ENCODE assay signal across 23 mouse cellular contexts in the genomic region with DNA sequence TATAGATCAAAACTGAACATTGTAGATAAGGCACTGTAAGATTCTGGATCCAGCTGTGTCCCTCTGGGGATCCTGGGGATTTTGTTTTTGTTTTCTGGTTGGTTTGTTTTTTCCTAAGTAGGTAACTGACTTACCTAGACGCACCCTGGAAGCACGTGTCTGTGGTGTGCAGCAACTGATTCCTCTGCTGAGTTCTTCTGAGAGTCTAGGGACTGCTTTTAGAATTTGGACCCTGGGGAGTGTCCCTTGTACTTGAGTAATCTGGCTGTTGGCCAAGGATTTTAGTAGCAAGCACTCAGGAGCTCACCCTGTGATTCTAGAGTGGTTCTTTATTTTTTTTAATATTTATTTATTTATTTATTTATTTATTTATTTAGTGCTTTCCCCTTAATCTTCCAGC.
DNase-seq lines count a peak whose midpoint lies in the region; ATAC-seq and TF ChIP-seq lines count a peak whose summit lies in the region.
"Had no signal": no experiment of that assay in that cellular context is flagged by ENCODE, and none has a peak within 500 bp of the region (broad histone marks: within the 10 kb centered on the region; RNA-seq: fewer than 3 reads in every experiment).

No protein-coding gene starts in this region.

- no peak overlapping the region for H3K9ac ChIP-seq in heart, postnatal 0 days (replicated peaks; ENCODE audit: low read depth, low read length)
- H3K9ac ChIP-seq in liver, adult 2 months (ENCODE audit: low read depth, low read length), result no peak overlapping the region
- no peak overlapping the region for H3K9ac ChIP-seq in liver, postnatal 0 days (replicated peaks)
- H3K9ac ChIP-seq in hindbrain, embryonic 13.5 days, result no peak overlapping the region
- H3K9ac ChIP-seq: embryonic facial prominence, embryonic 13.5 days; stomach, embryonic 15.5 days had no signal

- TF ChIP-seq POLR2A in liver, adult 2 months (IDR thresholded peaks at IDR 0.05; ENCODE audit: extremely low read depth, insufficient read depth, low read length), result no peak

- 39% methylated on average over 2 of the region's 2 CpGs for WGBS in heart, postnatal 0 days
- 60% methylated on average over 2 of the region's 2 CpGs for WGBS in liver, adult 2 months
- WGBS in liver, postnatal 0 days (ENCODE audit: insufficient replicate concordance), result 76% methylated on average over 2 of the region's 2 CpGs
- 94% methylated on average over 2 of the region's 2 CpGs for WGBS in hindbrain, embryonic 13.5 days

- no peak overlapping the region for H3K27ac ChIP-seq in heart, postnatal 0 days (ENCODE audit: low read depth)
- no peak overlapping the region for H3K27ac ChIP-seq in liver, adult 2 months (replicated peaks; ENCODE audit: insufficient read depth, low read depth, low read length)
- H3K27ac ChIP-seq in liver, postnatal 0 days (ENCODE audit: low read depth), result no peak overlapping the region
- H3K27ac ChIP-seq in hindbrain, embryonic 13.5 days, result no peak overlapping the region
- H3K27ac ChIP-seq: embryonic facial prominence, embryonic 13.5 days; gastrocnemius, adult 2 months; heart, embryonic 10.5 days; hindbrain, embryonic 10.5 days; hindbrain, postnatal 0 days; layer of hippocampus, adult 2 months; limb, embryonic 10.5 days; stomach, embryonic 15.5 days had no signal

- no peaks in the 10 kb centered on the region for H3K79me2 ChIP-seq in liver, adult 2 months (ENCODE audit: control insufficient read depth, insufficient read depth, low read length)

- H3K4me1 ChIP-seq in heart, postnatal 0 days (ENCODE audit: control insufficient read depth, insufficient read depth), result no peaks in the 10 kb centered on the region
- H3K4me1 ChIP-seq in liver, adult 2 months (ENCODE audit: control insufficient read depth, insufficient read depth, low read length), result no peaks in the 10 kb centered on the region
- no peaks in the 10 kb centered on the region for H3K4me1 ChIP-seq in liver, postnatal 0 days (ENCODE audit: insufficient read depth)
- peaks cover 12% of the 10 kb centered on the region for H3K4me1 ChIP-seq in hindbrain, embryonic 13.5 days (replicated peaks)
- H3K4me1 ChIP-seq: embryonic facial prominence, embryonic 13.5 days; stomach, embryonic 15.5 days had no signal

- H3K36me3 ChIP-seq in heart, postnatal 0 days (replicated peaks; ENCODE audit: control insufficient read depth, insufficient read depth, low read length), result no peaks in the 10 kb centered on the region
- H3K36me3 ChIP-seq in liver, adult 2 months (ENCODE audit: control insufficient read depth, insufficient read depth, low read length), result no peaks in the 10 kb centered on the region
- H3K36me3 ChIP-seq in liver, postnatal 0 days (replicated peaks; ENCODE audit: insufficient read depth, low read length), result no peaks in the 10 kb centered on the region
- peaks cover 4% of the 10 kb centered on the region; the same call in 1 of the 2 replicates for H3K36me3 ChIP-seq in hindbrain, embryonic 13.5 days
- H3K36me3 ChIP-seq: stomach, embryonic 15.5 days had no signal

- TF ChIP-seq EP300 in heart, postnatal 0 days (IDR thresholded peaks at IDR 0.05; ENCODE audit: low read depth), result no peak
- TF ChIP-seq EP300 in liver, postnatal 0 days (IDR thresholded peaks at IDR 0.05; ENCODE audit: low read depth), result no peak

- H3K9me3 ChIP-seq in heart, postnatal 0 days (replicated peaks; ENCODE audit: control insufficient read depth, low read length), result peaks cover 9% of the 10 kb centered on the region; the same call in 1 of the 2 replicates
- H3K9me3 ChIP-seq in liver, postnatal 0 days (ENCODE audit: low read length), result peaks cover 7% of the 10 kb centered on the region
- H3K9me3 ChIP-seq in hindbrain, embryonic 13.5 days, result no peaks in the 10 kb centered on the region
- H3K9me3 ChIP-seq: stomach, embryonic 15.5 days had no signal

- H3K4me2 ChIP-seq in heart, postnatal 0 days (ENCODE audit: low read depth, low read length), result no peak overlapping the region
- H3K4me2 ChIP-seq in liver, postnatal 0 days (ENCODE audit: low read depth, low read length), result no peak overlapping the region
- H3K4me2 ChIP-seq in hindbrain, embryonic 13.5 days, result no peak overlapping the region
- H3K4me2 ChIP-seq: embryonic facial prominence, embryonic 13.5 days; midbrain, embryonic 11.5 days; stomach, embryonic 15.5 days had no signal

- no peaks in the 10 kb centered on the region for H3K27me3 ChIP-seq in heart, postnatal 0 days (ENCODE audit: control insufficient read depth, insufficient read depth, low read length)
- no peaks in the 10 kb centered on the region for H3K27me3 ChIP-seq in liver, adult 2 months (ENCODE audit: control insufficient read depth, insufficient read depth, low read length)
- no peaks in the 10 kb centered on the region for H3K27me3 ChIP-seq in liver, postnatal 0 days (ENCODE audit: insufficient read depth, low read length)
- H3K27me3 ChIP-seq in hindbrain, embryonic 13.5 days, result no peaks in the 10 kb centered on the region
- H3K27me3 ChIP-seq: embryonic facial prominence, embryonic 13.5 days; stomach, embryonic 15.5 days had no signal

- ATAC-seq in heart, postnatal 0 days (ENCODE audit: insufficient read depth, low read depth), result no peak
- ATAC-seq in liver, postnatal 0 days, result no peak
- no peak for ATAC-seq in hindbrain, embryonic 13.5 days (ENCODE audit: low FRiP score)
- ATAC-seq: activated CD4-positive, CD25-positive, alpha-beta regulatory T cell, adult 4 months; forebrain, embryonic 14.5 days; hindbrain, postnatal 0 days; intestine, embryonic 16.5 days had no signal

- no peak for TF ChIP-seq CTCF in heart, postnatal 0 days (IDR thresholded peaks at IDR 0.05; ENCODE audit: low read depth)
- no peak for TF ChIP-seq CTCF in liver, adult 2 months (IDR thresholded peaks at IDR 0.05; ENCODE audit: low read depth, low read length)
- no peak for TF ChIP-seq CTCF in liver, postnatal 0 days (IDR thresholded peaks at IDR 0.05; ENCODE audit: low read depth)

- H3K4me3 ChIP-seq in heart, postnatal 0 days (ENCODE audit: low read depth, low read length), result no peak overlapping the region
- H3K4me3 ChIP-seq in liver, adult 2 months (ENCODE audit: insufficient read depth, low read depth, low read length), result no peak overlapping the region
- H3K4me3 ChIP-seq in liver, postnatal 0 days (ENCODE audit: low read depth, low read length), result no peak overlapping the region
- no peak overlapping the region for H3K4me3 ChIP-seq in hindbrain, embryonic 13.5 days
- H3K4me3 ChIP-seq: embryonic facial prominence, embryonic 13.5 days; gastrocnemius, adult 2 months; heart, embryonic 10.5 days; hindbrain, embryonic 10.5 days; layer of hippocampus, adult 2 months; limb, embryonic 10.5 days; stomach, embryonic 15.5 days had no signal

- peak; percentile 28 for DNase-seq in heart, postnatal 0 days (ENCODE audit: low spot score)
- no peak for DNase-seq in heart, adult 8-10 months (ENCODE audit: low spot score)
- peak; percentile 54 for DNase-seq in liver, adult 2 months (ENCODE audit: extremely low read depth, low read depth, low spot score)
- no peak for DNase-seq in liver, postnatal 0 days
- DNase-seq in adipocyte (ENCODE audit: low spot score), result peak; percentile 18
- peak; percentile 33 to 60 for DNase-seq in kidney, postnatal 25 days
- DNase-seq: cerebellum, adult 2 months; cerebellum, postnatal 25 days; gastrocnemius, adult 2 months; liver; thymus, postnatal 25 days had no signal

Comparison
In these comparisons a context has a peak if more than half of its experiments do, and no peak if none do; other contexts are left out.
1. DNase-seq: peak in heart, postnatal 0 days (single experiment), liver, adult 2 months (single experiment), adipocyte (single experiment) and kidney, postnatal 25 days (2 of 2); none in heart, adult 8-10 months (single experiment) and liver, postnatal 0 days (single experiment).